ENCODE assay signal across 9 mouse cellular contexts in the genomic region with DNA sequence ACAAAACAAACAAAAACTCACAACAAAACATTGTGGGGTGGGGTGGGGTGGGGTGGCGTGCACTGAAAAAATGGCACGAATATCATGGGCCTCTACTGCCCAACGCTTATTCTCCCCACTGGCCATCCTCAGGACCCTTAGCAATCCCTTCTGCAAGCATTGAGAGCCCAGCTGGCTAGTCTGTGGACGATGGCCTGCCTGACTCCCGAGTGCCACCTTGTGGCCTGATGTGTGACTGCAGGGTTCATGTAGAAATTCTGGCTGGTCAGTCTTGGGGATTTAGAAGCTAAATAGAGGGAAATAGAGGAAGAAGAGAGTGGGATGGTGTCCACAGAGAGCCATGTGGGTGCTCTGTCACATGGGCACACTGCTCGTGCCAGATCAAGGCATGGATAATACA.
DNase-seq lines count a peak whose midpoint lies in the region; ATAC-seq lines count a peak whose summit lies in the region.
"Had no signal": no experiment of that assay in that cellular context is flagged by ENCODE, and none has a peak within 500 bp of the region (broad histone marks: within the 10 kb centered on the region; RNA-seq: fewer than 3 reads in every experiment).

No protein-coding gene starts in this region.

- peaks cover 21% of the 10 kb centered on the region for H3K27me3 ChIP-seq in kidney, embryonic 15.5 days
- peaks cover 77% of the 10 kb centered on the region for H3K27me3 ChIP-seq in embryonic facial prominence, embryonic 10.5 days (replicated peaks; ENCODE audit: low read depth, poor library complexity, severe bottlenecking)
- 0 out of 2 replicates have a peak, but pooled peaks cover 7% of the 10 kb centered on the region for H3K27me3 ChIP-seq in midbrain, embryonic 15.5 days (replicated peaks)
- H3K27me3 ChIP-seq in splenic B cell, adult 2 months (ENCODE audit: control insufficient read depth, insufficient read depth, low read length, poor library complexity, severe bottlenecking) = no peaks in the 10 kb centered on the region

- no peak overlapping the region for H3K27ac ChIP-seq in kidney, embryonic 15.5 days
- no peak overlapping the region for H3K27ac ChIP-seq in embryonic facial prominence, embryonic 10.5 days (replicated peaks)
- no peak overlapping the region for H3K27ac ChIP-seq in midbrain, embryonic 15.5 days
- H3K27ac ChIP-seq: embryonic facial prominence, embryonic 13.5 days had no signal

- H3K4me1 ChIP-seq in kidney, embryonic 15.5 days = peaks cover 13% of the 10 kb centered on the region
- H3K4me1 ChIP-seq in embryonic facial prominence, embryonic 10.5 days = peaks cover 26% of the 10 kb centered on the region
- peaks cover 8% of the 10 kb centered on the region for H3K4me1 ChIP-seq in midbrain, embryonic 15.5 days

- peak; percentile 83 for DNase-seq in kidney, adult 18-20 months
- peak; percentile 76 for DNase-seq in adrenal gland, postnatal 25 days
- DNase-seq in embryonic facial prominence, embryonic 10.5 days (ENCODE audit: low spot score) = peak; percentile 84
- DNase-seq in heart, postnatal 4 days = peak; percentile 85
- DNase-seq in left cerebral cortex, adult 8-10 months (ENCODE audit: low spot score in 2 of 2) = peak; percentile 47 to 77
- peak; percentile 67 for DNase-seq in splenic B cell, adult 2 months (ENCODE audit: low read depth, low spot score)

- no peak overlapping the region for H3K9ac ChIP-seq in kidney, embryonic 15.5 days
- no peak overlapping the region for H3K9ac ChIP-seq in midbrain, embryonic 15.5 days
- H3K9ac ChIP-seq: embryonic facial prominence, embryonic 13.5 days had no signal

- no peaks in the 10 kb centered on the region for H3K36me3 ChIP-seq in kidney, embryonic 15.5 days
- H3K36me3 ChIP-seq in embryonic facial prominence, embryonic 10.5 days (replicated peaks) = no peaks in the 10 kb centered on the region
- no peaks in the 10 kb centered on the region for H3K36me3 ChIP-seq in midbrain, embryonic 15.5 days (replicated peaks)
- no peaks in the 10 kb centered on the region for H3K36me3 ChIP-seq in splenic B cell, adult 2 months (ENCODE audit: control insufficient read depth, insufficient read depth, low read length, poor library complexity, severe bottlenecking)
- H3K36me3 ChIP-seq: embryonic facial prominence, embryonic 13.5 days had no signal

- H3K4me2 ChIP-seq in kidney, embryonic 15.5 days = no peak overlapping the region
- H3K4me2 ChIP-seq in midbrain, embryonic 15.5 days = no peak overlapping the region
- H3K4me2 ChIP-seq: embryonic facial prominence, embryonic 13.5 days had no signal

- no peak overlapping the region for H3K4me3 ChIP-seq in kidney, embryonic 15.5 days (replicated peaks)
- H3K4me3 ChIP-seq in embryonic facial prominence, embryonic 10.5 days = no peak overlapping the region
- no peak overlapping the region for H3K4me3 ChIP-seq in midbrain, embryonic 15.5 days
- H3K4me3 ChIP-seq: embryonic facial prominence, embryonic 13.5 days had no signal

- WGBS in kidney, embryonic 15.5 days = 6% methylated on average over 6 of the region's 6 CpGs
- 7% methylated on average over 6 of the region's 6 CpGs for WGBS in embryonic facial prominence, embryonic 10.5 days
- 5% methylated on average over 6 of the region's 6 CpGs for WGBS in midbrain, embryonic 15.5 days

- ATAC-seq in kidney, embryonic 15.5 days (replicated peaks; ENCODE audit: low FRiP score) = no peak
- 0 out of 2 replicates have a peak, but pooled peaks have one; percentile 41 for ATAC-seq in midbrain, embryonic 15.5 days (replicated peaks)

- no peaks in the 10 kb centered on the region for H3K9me3 ChIP-seq in kidney, embryonic 15.5 days (replicated peaks)
- no peaks in the 10 kb centered on the region for H3K9me3 ChIP-seq in embryonic facial prominence, embryonic 10.5 days
- H3K9me3 ChIP-seq in midbrain, embryonic 15.5 days = no peaks in the 10 kb centered on the region
- H3K9me3 ChIP-seq: embryonic facial prominence, embryonic 13.5 days had no signal
